Mouse (Mus musculus): ENCODE measurements around the gene Arid1b.

Arid1b gene

GRCm38 (mm10) chr17:5295086-5295947, 301.2 kb downstream of the Arid1b start:
- DNase-seq: peak; percentile 71 to 79

GRCm38 (mm10) chr17:5295948-5296262, 301.8 kb downstream of the Arid1b start:
- DNase-seq: no peak

- DNase-seq: no peak
Observed at GRCm38 (mm10) chr17:5297491-5297890, 303.4 kb downstream of the Arid1b start.

- DNase-seq: no peak
Observed at GRCm38 (mm10) chr17:5297984-5298383, 303.9 kb downstream of the Arid1b start.

GRCm38 (mm10) chr17:5298891-5299559, 304.9 kb downstream of the Arid1b start:
- no peak for DNase-seq

GRCm38 (mm10) chr17:5302971-5303746, 309.0 kb downstream of the Arid1b start:
- DNase-seq: no peak

- no peak for DNase-seq
Observed at GRCm38 (mm10) chr17:5305783-5306477, 311.8 kb downstream of the Arid1b start.

- no peak for DNase-seq
Observed at GRCm38 (mm10) chr17:5309930-5310329, 315.8 kb downstream of the Arid1b start.

GRCm38 (mm10) chr17:5310425-5310888, 316.3 kb downstream of the Arid1b start:
- DNase-seq: no peak

- DNase-seq: no peak
Observed at GRCm38 (mm10) chr17:5311062-5311461, 316.9 kb downstream of the Arid1b start.

- no peak for DNase-seq
Observed at GRCm38 (mm10) chr17:5312307-5312706, 318.2 kb downstream of the Arid1b start.

- DNase-seq: no peak
Observed at GRCm38 (mm10) chr17:5314735-5315134, 320.6 kb downstream of the Arid1b start.

GRCm38 (mm10) chr17:5316489-5316888, 322.4 kb downstream of the Arid1b start:
- no peak for DNase-seq

GRCm38 (mm10) chr17:5321589-5322225, 327.6 kb downstream of the Arid1b start:
- DNase-seq: no peak

- DNase-seq: no peak
Observed at GRCm38 (mm10) chr17:5322594-5322993, 328.5 kb downstream of the Arid1b start.

- no peak for DNase-seq
Observed at GRCm38 (mm10) chr17:5323746-5324145, 329.6 kb downstream of the Arid1b start.

GRCm38 (mm10) chr17:5324236-5324876, 330.2 kb downstream of the Arid1b start:
- no peak for DNase-seq

GRCm38 (mm10) chr17:5326689-5327088, 332.6 kb downstream of the Arid1b start:
- no peak for DNase-seq

- DNase-seq: no peak
Observed at GRCm38 (mm10) chr17:5327480-5328180, 333.5 kb downstream of the Arid1b start.

GRCm38 (mm10) chr17:5329478-5329877, 335.3 kb downstream of the Arid1b start:
- no peak for DNase-seq

GRCm38 (mm10) chr17:5330063-5330462, 335.9 kb downstream of the Arid1b start:
- DNase-seq: no peak

Measured in spleen, adult 18-20 months (tissue).